Mouse (Mus musculus) thymus, adult 2 months (tissue): ENCODE results near the gene Fasn. TPM values are rescaled to one million over a fixed set of nuclear protein-coding genes. Genes with fewer than 3 reads are reported as not detected.

Experiments
- DNase-seq: peaks from one replicate; pipeline ENCODE4 v3.0.0; 2021
- H3K27ac ChIP-seq: fragments of 200-500 bp; 2 replicates; pipeline ENCODE4 v1.5.1; 2012; ENCODE audit warnings: low read length, control low read depth; ENCODE audit not compliant: control insufficient read depth, insufficient read depth
- H3K27me3 ChIP-seq: fragments of 200-500 bp; 2 replicates; pipeline ENCODE4 v1.6.1; 2012; ENCODE audit warnings: mild to moderate bottlenecking, low read length, moderate library complexity, mixed read lengths; ENCODE audit not compliant: control insufficient read depth, insufficient read depth
- H3K36me3 ChIP-seq: fragments of 200-500 bp; 2 replicates; pipeline ENCODE4 v1.6.1; 2012; ENCODE audit warnings: mild to moderate bottlenecking, low read length, moderate library complexity; ENCODE audit not compliant: control insufficient read depth, insufficient read depth
- H3K4me1 ChIP-seq: fragments of 200-500 bp; replicated peaks from 2 replicates; pipeline ENCODE4 v1.6.1; 2012; ENCODE audit warnings: low read length; ENCODE audit not compliant: control insufficient read depth, insufficient read depth
- H3K4me3 ChIP-seq: fragments of 200-500 bp; 2 replicates; pipeline ENCODE4 v1.5.1; 2012; ENCODE audit warnings: mild to moderate bottlenecking, low read length, control low read depth, moderate library complexity; ENCODE audit not compliant: control insufficient read depth, insufficient read depth
- CTCF ChIP-seq: fragments of 200-500 bp; IDR thresholded peaks from 2 replicates; pipeline ENCODE4 v1.5.1; 2012; ENCODE audit warnings: mild to moderate bottlenecking, control low read depth, low read length, moderate library complexity, borderline replicate concordance; ENCODE audit not compliant: control insufficient read depth, poor library complexity, insufficient read depth; ENCODE audit errors: extremely low read depth
- POLR2A ChIP-seq: fragments of 200-500 bp; IDR thresholded peaks from 2 replicates; pipeline ENCODE4 v1.6.1; 2012; ENCODE audit warnings: mild to moderate bottlenecking, low read length, control low read depth, moderate library complexity; ENCODE audit not compliant: control insufficient read depth, poor library complexity, insufficient read depth; ENCODE audit errors: extremely low read depth
- WGBS: fragments of 180-500 bp; shearing (Covaris S2); methylation state at CpG from one replicate; pipeline ENCODE4 v1.1.7; 2018; 5-methylcytosine and 5-hydroxymethylcytosine counted together
- polyA plus RNA-seq: library from polyadenylated mRNA; depleted of rRNA; stranded (reverse); fragments of >200 nt; gene quantifications from 2 replicates; pipeline ENCODE4 v1.2.3, GENCODE M21; 2012

The Fasn gene
- polyA plus RNA-seq, 1 experiment, result 973 TPM

DNA sequence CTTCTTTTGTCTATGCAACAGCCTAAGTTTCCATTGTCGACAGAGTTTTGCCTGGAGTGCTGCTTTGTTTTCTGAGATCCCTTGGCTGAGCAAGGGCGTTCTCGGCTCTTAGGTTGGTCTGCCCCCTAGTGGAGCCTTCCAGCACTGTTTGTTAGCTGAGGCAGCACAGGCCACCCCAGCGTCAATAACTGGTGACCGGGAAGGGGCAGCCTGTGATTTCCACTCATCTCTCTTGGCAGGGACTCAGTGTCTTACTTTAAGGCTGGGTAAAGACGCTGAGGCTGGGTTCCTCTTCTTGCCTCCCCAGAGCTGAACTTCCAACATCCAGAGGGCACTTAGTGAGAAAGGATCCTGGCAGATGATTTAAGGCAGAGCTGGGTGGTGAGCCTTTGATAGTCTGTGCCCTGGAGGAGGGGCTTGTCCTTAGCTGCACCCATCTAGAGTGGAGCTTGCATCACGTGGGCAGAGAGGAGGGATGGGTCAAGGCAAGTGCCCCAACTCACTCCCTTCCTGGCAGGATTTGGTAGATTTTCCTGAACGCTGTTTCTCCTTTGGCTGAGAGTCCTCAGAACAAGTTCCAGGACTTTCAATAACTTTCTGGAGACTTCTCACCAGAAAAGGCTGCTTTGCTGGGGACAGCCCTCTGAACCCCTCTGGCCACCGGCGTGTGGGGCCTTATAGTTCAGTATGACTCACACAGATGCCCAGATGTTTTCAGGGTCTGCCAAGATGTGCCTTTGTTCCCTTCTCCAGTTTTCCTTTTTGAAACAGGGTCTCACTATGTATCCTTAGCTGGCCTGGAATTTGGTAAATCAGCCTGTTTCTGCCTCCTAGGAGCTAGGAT lies 24.1 kb downstream of the Fasn start:
- Histone ChIP-seq H3K4me1 (peaks cover 7% of the 10 kb centered on the region), H3K4me3 (no peak overlapping the region), H3K27me3 (no peaks in the 10 kb centered on the region), H3K27ac (no peak overlapping the region), H3K36me3 (no peaks in the 10 kb centered on the region)
- DNase-seq, result peak; percentile 82
- TF ChIP-seq POLR2A (no peak), CTCF (peak; percentile 89)
- WGBS, result 27% methylated on average over 10 of the region's 10 CpGs

DNA sequence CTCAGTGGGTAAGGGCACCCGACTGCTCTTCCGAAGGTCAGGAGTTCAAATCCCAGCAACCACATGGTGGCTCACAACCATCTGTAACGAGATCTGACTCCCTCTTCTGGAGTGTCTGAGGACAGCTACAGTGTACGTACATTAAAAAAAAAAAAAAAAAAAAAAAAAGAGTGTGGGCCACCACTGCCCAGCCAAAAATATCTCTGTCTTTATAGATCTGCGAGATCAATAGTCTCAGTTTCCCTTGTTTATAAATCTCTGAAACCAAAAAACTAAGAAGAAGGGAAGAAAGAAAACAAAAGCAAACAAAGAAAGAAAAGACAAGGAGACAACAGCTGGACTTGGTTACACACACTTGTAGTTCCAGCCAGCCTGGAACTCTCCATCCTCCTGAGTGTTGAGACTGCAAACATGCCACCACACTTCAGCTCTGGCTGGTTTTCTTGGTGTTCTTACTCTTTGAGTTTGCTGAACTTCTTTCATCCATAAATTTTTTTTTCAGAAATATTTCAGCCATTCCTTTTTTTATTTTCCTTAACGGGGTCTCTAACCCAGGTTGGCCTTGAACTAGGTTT lies 24.9 kb downstream of the Fasn start:
- 73% methylated on average over 6 of the region's 6 CpGs for WGBS
- Histone ChIP-seq H3K4me1 (peaks cover 9% of the 10 kb centered on the region), H3K27ac (no peak overlapping the region), H3K27me3 (no peaks in the 10 kb centered on the region), H3K36me3 (no peaks in the 10 kb centered on the region), H3K4me3 (no peak overlapping the region)
- TF ChIP-seq POLR2A (no peak), CTCF (no peak)
- DNase-seq, result no peak

DNA sequence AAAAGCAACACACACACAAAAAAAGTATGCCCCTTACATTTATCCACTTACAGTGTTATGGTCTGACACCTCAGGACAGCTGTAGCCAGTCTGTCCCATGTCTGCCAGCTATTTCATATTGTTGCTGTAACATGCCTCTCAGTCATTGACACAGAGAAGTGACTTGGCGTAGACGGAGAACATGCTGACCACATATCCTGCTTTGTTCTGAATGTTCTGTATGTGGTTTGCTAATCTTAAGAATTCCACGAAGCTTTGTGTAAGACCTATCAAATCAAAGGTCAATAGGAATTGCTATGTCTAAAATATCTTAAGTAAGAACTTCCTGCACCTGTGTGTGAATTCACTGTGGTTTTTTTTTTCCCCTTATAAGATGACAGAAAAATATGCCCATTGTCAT lies 26.1 kb downstream of the Fasn start:
- DNase-seq, result no peak
- Histone ChIP-seq H3K27me3 (no peaks in the 10 kb centered on the region), H3K27ac (no peak overlapping the region), H3K4me3 (no peak overlapping the region), H3K36me3 (no peaks in the 10 kb centered on the region), H3K4me1 (peaks cover 9% of the 10 kb centered on the region)
- TF ChIP-seq CTCF, result no peak
- TF ChIP-seq POLR2A, result no peak
- 33% methylated on average over 3 of the region's 3 CpGs for WGBS

DNA sequence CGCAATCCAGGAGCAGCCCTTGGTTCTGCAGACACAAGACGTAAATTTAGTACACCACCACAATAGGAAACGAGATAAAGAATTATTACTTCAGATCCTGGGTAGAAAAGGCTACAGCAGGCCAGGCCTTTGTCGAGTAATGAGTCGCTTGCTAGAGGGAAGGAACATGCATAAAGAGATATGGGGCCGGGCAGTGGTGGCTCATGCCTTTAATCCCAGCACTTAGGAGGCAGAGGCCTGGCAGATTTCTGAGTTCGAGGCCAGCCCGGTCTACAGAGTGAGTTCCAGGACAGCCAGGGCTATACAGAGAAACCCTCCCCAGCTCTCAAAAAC lies 27.8 kb downstream of the Fasn start:
- TF ChIP-seq POLR2A (no peak), CTCF (no peak)
- DNase-seq, result no peak
- no peak overlapping the region for H3K27ac ChIP-seq
- no peaks in the 10 kb centered on the region for H3K27me3 ChIP-seq
- H3K36me3 ChIP-seq, result peaks cover 4% of the 10 kb centered on the region
- peaks cover 9% of the 10 kb centered on the region for H3K4me1 ChIP-seq
- 45% methylated on average over 8 of the region's 8 CpGs for WGBS
- H3K4me3 ChIP-seq, result no peak overlapping the region

DNA sequence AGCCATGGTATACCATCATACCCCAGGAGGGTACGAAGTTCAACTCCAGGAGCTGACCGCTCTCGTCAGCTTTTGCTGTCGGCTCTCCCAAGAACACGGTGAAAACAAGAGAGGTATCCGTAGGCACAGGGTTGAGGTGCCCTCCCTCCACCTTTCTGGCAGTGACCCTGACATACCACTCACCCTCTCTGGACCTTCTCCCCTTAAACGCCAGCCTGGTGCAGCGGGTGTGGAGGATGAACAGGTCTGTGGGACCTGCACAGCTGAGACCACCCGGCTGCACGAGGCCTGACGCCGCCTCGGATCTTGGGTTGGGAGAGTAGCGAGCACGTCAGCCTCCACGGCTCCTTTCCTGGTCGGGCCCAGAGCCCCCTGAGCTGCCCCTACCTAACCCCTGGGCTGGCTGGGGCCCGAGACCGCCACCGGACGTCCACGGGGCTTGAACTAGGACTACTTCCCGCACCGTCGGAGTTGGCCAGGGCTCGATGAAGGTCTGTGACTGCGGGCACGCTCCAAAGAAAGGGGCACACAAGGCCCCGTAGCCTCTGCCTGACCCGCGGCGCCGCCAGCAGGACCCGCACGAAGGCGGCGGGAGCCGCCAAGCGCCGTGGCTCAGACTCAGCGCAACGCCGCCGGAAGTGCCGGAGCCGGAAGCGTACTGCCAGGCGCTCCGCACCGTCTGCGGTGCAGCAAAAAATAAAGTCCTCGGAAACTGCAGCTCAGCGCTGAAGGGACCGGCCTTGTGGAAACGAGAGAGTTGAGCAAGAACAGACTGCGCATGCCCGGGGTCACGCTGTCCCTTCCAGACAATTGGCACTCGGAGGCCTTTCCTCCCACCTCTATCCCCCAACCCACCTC lies 28.4 kb downstream of the Fasn start, which contains the start of gene Dus1l:
Gene Dus1l, minus strand, starts transcription at position 648 of the 858 bp plus-strand sequence.
- WGBS, result 2% methylated on average over 59 of the region's 59 CpGs
- H3K36me3 ChIP-seq, result peaks cover 8% of the 10 kb centered on the region
- no peaks in the 10 kb centered on the region for H3K27me3 ChIP-seq
- TF ChIP-seq CTCF (no peak), POLR2A (peak; percentile 59)
- peak within 1 kb of the TSS; percentile 74 for H3K4me3 ChIP-seq
- H3K4me1 ChIP-seq, result peaks cover 9% of the 10 kb centered on the region
- no peak within 1 kb of the TSS for H3K27ac ChIP-seq
- DNase-seq, result peak; percentile 98

DNA sequence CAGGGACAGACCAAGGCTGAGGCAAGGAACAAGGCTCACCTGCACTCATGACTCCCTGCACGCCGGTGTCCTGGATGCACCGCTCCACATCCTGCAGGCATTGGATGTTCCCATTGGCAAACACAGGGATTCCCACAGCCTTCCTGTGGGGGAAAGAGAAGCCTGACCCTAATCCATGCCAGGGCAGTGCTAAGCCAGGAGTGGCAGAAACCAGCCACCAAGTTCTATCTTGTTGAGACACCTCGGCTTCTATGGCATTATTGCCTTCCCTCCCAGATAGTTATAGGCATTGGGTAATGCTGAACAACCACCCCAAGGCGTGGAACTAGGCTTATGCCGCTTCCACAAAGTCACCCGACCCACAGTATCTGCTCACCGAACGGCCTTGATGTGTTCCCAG lies 31.7 kb downstream of the Fasn start:
- 98% methylated on average over 9 of the region's 9 CpGs for WGBS
- Histone ChIP-seq H3K27ac (no peak overlapping the region), H3K4me3 (no peak overlapping the region), H3K4me1 (peaks cover 9% of the 10 kb centered on the region), H3K36me3 (peaks cover 33% of the 10 kb centered on the region), H3K27me3 (no peaks in the 10 kb centered on the region)
- DNase-seq, result no peak
- TF ChIP-seq CTCF, result no peak
- no peak for TF ChIP-seq POLR2A
